Mouse (Mus musculus) G1E (cell line): ENCODE measurements around the gene Gtf2e1.

Experiments used
- CTCF ChIP-seq: IDR thresholded peaks from 2 replicates; pipeline ENCODE4 v1.5.1; 2012; ENCODE audit warnings: low read depth, low read length, inconsistent platforms, mixed read lengths
- POLR2AphosphoS5 ChIP-seq: IDR thresholded peaks from 2 replicates; pipeline ENCODE4 v1.6.1; 2012; ENCODE audit warnings: low read depth, low read length, inconsistent platforms; ENCODE audit not compliant: insufficient replicate concordance

GRCm38 (mm10) chr16:37517596-37518211, 21.9 kb downstream of the Gtf2e1 start:
- TF ChIP-seq CTCF: no peak
- no peak for TF ChIP-seq POLR2AphosphoS5
